Comparison of ENCODE assay signal across 40 mouse cellular contexts in the genomic region with DNA sequence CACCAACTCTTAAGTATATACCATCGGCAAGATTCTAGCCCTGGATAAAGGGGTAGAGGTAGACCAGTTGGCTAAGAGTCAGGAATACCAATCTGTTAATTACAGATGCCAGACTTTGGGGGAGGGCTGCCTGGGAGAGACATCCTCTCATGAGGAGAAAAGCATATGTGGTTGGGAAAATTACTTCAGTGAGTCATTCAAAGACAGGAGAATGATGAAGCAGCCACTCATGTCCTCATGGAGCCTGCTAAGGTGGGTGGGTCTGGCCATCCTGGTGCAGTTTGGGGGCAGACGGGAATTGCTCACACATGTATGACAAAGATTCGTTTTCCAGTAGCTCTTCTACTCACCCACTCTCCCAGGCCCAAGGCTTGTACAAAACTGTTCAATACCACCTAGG. TPM values are rescaled to one million over a fixed set of nuclear protein-coding genes. Genes with fewer than 3 reads are reported as not detected.
DNase-seq lines count a peak whose midpoint lies in the region.
"Had no signal": no experiment of that assay in that cellular context is flagged by ENCODE, and none has a peak within 500 bp of the region (broad histone marks: within the 10 kb centered on the region; RNA-seq: fewer than 3 reads in every experiment).

No protein-coding gene starts in this region.

- intact Hi-C loops in left cerebral cortex, postnatal 10 days (cut with DNase I): no loop called here

- peak; percentile 20 to 57 for DNase-seq in frontal cortex, adult 2 months (ENCODE audit: extremely low spot score in 1 of 2, low spot score in 1 of 2)
- DNase-seq in frontal cortex, postnatal 14 days (ENCODE audit: low spot score in 2 of 2): no peak
- DNase-seq in left cerebral cortex, adult 18-20 months (ENCODE audit: low spot score in 2 of 2): peak; percentile 28 to 34
- no peak for DNase-seq in left cerebral cortex, postnatal 10 days (ENCODE audit: extremely low spot score in 1 of 2, low spot score in 2 of 2)
- peak; percentile 47 for DNase-seq in right cerebral cortex, postnatal 25 days
- DNase-seq in right cerebral cortex, postnatal 10 days (ENCODE audit: low spot score in 2 of 2): no peak
- peak; percentile 28 for DNase-seq in telencephalon, adult 2 months (ENCODE audit: low read depth, low spot score)
- no peak for DNase-seq in kidney, adult 18-20 months
- DNase-seq: adrenal gland, postnatal 25 days; cerebellum, adult 2 months; cerebellum, postnatal 14 days; heart, adult 2 months; heart, postnatal 4 days; kidney, adult 2 months; kidney, postnatal 36 days; lung, postnatal 36 days; thymus, adult 2 months; thymus, postnatal 36 days had no signal

RNA-seq across cellular contexts. Expression of a gene that starts 4.5 kb away (rescaled TPM):
- not detected in 2 replicates for polyA plus RNA-seq in frontal cortex, adult 2 months (2012; rRNA removed)
- not detected for total RNA-seq in left cerebral cortex, adult 18-20 months (2021)
- total RNA-seq in left cerebral cortex, postnatal 10 days (2021): not detected
- total RNA-seq: adrenal gland, adult 18-20 months; adrenal gland, postnatal 25 days; gastrocnemius, postnatal 4 days; heart, adult 2 months; heart, postnatal 4 days; left cerebral cortex, adult 8-10 months; megakaryocyte, adult 5-6 weeks; neutrophil, adult 5-6 weeks had no signal
- polyA plus RNA-seq: brain, embryonic 14.5 days; cerebellum, adult 2 months; embryonic facial prominence, embryonic 10.5 days; embryonic facial prominence, embryonic 15.5 days; forebrain, embryonic 13.5 days; heart, adult 2 months; heart, embryonic 12.5 days; heart, postnatal 0 days; hindbrain, embryonic 14.5 days; kidney, adult 2 months; kidney, embryonic 16.5 days; limb, embryonic 13.5 days; liver, embryonic 11.5 days; liver, embryonic 16.5 days; lung, embryonic 15.5 days; midbrain, embryonic 11.5 days; midbrain, embryonic 16.5 days; neural tube, embryonic 11.5 days; spleen, adult 2 months; stomach, postnatal 0 days; thymus, adult 2 months had no signal

RNA-seq across cellular contexts. Expression of a gene that starts 8.0 kb away (rescaled TPM):
- polyA plus RNA-seq in frontal cortex, adult 2 months (2012; rRNA removed): 1.7 and 2.5 TPM in 2 replicates
- 1 to 10 TPM; 1.7 to 1.8 TPM for total RNA-seq in left cerebral cortex, adult 18-20 months (2021)
- total RNA-seq in left cerebral cortex, postnatal 10 days (2021): 1 to 10 TPM in 1 of 2 experiments, under 1 TPM in 1; 0.99 to 1.6 TPM

RNA-seq across cellular contexts. Expression of a gene that starts 45.6 kb away (rescaled TPM):
- polyA plus RNA-seq in frontal cortex, adult 2 months (2012; rRNA removed): 227 and 254 TPM in 2 replicates
- 10 to 100 TPM; 68.5 to 85.5 TPM for total RNA-seq in left cerebral cortex, adult 18-20 months (2021)
- total RNA-seq in left cerebral cortex, postnatal 10 days (2021): 10 to 100 TPM; 48.8 to 50.5 TPM

RNA-seq across cellular contexts. Expression of a gene that starts 56.7 kb away (rescaled TPM):
- polyA plus RNA-seq in frontal cortex, adult 2 months (2012; rRNA removed): 11.5 and 13.6 TPM in 2 replicates
- total RNA-seq in left cerebral cortex, adult 18-20 months (2021): 10 to 100 TPM in 1 of 2 experiments, 1 to 10 TPM in 1; 9.7 to 11.7 TPM
- total RNA-seq in left cerebral cortex, postnatal 10 days (2021): 1 to 10 TPM; 8.8 to 9.7 TPM

Comparison
In these comparisons a context has a peak if more than half of its experiments do, and no peak if none do; other contexts are left out.
1. DNase-seq: peak in frontal cortex, adult 2 months (2 of 2), left cerebral cortex, adult 18-20 months (2 of 2), right cerebral cortex, postnatal 25 days (single experiment) and telencephalon, adult 2 months (single experiment); none in frontal cortex, postnatal 14 days (0 of 2), left cerebral cortex, postnatal 10 days (0 of 2), right cerebral cortex, postnatal 10 days (0 of 2) and kidney, adult 18-20 months (single experiment).